Mouse (Mus musculus) frontal cortex, adult 2 months (tissue): Measurements from ENCODE around the gene Fam222a. TPM values are rescaled to one million over a fixed set of nuclear protein-coding genes. Genes with fewer than 3 reads are reported as not detected.
A peak's percentile ranks its signal among the peaks of the same experiment; 100 is the strongest.

ENCODE experiments used
- DNase-seq, 2 experiments: peaks; one replicate each; pipeline ENCODE4 v3.0.0; 2022; ENCODE audit warnings: low spot score in 1 of 2; ENCODE audit errors: extremely low spot score in 1 of 2
- polyA plus RNA-seq: library from polyadenylated mRNA; depleted of rRNA; stranded (reverse); fragments of >200 nt; gene quantifications from 2 replicates; pipeline ENCODE4 v1.2.3, GENCODE M21; 2012

Gene Fam222a
- polyA plus RNA-seq, 1 experiment, result 8.3 TPM

DNA sequence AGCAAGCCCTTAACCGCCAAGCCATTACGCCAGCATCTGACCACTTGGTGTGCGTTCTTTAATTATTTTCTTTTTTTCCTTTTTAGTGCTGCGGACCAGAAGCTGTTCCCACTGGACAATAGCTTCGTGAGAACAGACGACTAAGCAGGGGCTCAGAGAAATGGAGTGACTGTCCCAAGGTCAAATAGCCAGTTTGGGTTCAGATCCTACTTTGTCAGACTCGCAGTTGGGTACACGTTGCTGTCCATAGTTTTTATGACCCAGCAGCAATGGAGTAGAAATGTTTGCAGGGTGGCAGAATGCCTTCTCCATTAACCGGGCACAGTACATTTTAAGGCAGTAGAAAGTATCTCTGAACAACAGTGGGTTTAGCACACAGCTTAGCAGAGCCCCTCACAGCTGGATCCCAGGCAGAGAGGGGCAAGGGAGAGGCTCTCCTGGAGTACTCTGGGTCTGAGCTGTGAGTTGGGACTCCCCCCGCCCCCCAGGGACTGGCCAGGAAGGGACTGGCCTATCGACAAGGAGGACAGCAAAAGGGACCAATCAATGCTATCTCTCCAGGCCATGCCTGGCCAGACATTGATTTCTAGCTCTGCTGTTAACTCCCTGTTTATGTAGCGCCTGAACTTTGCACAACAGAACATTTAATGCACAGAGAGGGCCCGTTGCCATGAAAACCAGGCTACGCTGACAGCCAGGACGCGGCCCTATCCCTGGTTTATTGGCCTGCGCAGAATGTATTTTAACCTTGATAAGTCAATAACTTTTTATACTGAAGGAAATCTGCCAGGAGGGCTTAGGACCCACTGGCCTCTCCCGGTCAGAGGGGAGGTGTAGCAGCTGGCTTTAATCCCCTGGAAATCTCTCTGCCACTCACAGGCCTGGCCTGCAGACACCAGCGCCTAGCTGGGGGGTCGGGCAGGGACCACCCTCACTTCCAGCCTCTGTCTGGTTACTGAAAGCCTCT lies 9.8 kb upstream of the Fam222a start:
- DNase-seq, result no peak

DNA sequence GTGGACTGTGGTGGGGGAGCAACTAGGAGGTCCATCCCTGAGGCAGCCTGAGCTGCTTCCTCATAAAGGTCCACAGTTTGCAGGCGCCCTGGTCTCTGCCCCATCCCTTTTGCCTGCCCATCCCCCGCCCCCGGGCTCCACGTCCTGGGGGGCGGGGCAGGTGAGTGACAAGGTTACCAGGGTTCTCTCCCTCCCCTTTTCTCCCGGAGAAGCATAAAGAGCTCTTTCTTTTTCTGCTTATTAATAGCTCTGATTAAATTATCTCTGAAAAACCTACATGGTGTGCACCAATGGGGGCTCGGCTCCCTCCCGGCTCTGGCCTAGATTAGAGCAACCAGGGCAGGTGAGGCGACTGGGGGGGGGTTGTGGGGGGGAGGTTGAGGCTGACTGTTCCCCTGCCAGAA lies 7.3 kb upstream of the Fam222a start:
- no peak for DNase-seq

DNA sequence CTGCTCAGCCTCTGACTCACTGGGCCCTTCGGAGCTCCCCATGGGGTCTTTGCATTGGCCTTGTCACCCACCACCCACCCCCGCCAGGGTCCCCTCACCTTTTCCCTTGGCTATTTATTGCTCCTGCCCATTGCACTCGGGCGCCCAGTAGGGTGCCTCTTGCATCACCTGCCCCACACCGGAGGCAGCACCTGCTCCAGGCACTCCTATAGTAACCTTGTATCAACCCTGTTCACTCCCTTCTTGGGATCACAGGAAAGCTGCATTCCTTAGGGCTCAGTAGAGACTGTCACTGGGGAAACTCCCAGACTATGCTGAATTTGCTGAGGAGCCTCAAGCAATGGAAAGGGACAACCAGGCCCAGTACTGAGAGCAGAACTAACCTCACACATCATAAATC lies 6.9 kb upstream of the Fam222a start:
- no peak for DNase-seq

DNA sequence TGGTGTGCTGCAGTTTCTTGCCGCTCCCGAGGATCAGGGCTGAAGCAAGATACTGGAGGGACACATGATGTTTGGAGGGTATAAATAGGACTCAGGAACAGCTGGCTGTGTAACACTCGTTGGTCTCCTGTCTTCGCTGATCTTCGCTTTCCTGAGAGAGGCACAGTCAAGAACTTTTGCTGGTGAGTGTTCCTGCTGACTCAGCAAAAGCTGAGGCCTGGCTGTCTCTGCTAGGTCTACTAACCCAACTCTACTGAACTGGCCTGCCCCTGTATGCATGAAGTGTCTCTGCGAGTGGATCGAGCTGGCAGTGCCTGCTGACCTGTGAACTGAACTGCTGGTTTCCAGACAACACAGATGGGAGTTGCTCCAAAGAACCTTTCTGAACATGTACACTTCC lies 3.8 kb upstream of the Fam222a start:
- no peak for DNase-seq

DNA sequence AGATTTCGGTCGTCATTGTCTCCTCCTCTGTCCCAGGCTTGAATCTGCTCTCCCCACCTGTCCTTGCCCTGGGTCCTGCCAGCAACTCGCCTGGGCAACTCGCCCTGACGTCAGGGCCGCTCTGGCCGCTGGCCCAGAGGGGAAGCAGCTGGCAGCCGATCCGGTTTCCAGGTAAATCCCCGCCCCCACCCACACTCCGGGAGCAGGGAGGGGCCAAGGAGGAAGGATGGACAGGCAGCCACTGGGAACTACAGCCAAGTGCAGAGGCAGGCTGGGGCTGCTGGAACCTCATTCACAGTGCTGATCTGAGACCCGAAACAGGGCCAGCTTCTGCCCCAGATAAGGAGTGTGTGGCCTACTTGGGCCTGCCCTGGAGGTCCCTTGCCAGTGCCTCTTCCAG lies 2.5 kb upstream of the Fam222a start:
- DNase-seq, result no peak

DNA sequence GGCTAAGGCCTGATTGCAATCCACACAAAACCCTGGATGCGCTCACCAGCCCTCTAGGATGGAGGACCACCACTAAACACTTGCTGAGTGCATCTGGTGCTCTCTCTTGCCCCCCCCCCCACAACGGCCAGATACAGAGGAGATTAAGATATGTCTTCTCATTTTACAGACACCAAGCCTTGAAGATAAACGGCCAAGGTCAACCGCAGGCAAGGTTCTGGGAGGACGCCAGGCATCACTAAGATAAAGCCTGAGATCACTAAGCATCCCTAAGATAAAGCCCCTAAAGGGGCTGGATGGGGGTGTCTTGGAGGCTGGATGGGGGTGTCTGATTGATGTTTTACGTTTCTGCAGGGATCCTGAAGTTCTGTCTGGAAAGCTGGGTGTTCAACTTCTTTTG lies 2.1 kb upstream of the Fam222a start:
- no peak for DNase-seq

DNA sequence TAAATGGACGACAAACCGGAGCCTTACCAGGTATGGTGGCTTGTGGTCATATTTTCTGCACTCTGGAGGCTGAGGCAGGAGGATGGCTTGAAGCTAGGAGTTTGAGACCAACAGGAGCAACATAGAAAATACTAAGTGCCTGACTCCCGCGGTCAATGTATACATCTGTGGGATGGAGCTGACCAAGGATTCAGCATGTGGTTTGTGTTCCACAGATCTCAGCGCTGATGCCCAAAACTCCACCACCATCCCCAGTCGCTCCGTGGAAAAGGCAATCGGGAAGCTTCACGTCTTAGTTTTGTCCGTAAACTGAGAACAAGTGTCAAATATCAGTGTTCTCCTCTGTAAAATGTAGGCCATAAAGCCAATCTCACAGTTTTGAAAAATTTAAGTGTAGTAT lies 1.4 kb upstream of the Fam222a start:
- no peak for DNase-seq

DNA sequence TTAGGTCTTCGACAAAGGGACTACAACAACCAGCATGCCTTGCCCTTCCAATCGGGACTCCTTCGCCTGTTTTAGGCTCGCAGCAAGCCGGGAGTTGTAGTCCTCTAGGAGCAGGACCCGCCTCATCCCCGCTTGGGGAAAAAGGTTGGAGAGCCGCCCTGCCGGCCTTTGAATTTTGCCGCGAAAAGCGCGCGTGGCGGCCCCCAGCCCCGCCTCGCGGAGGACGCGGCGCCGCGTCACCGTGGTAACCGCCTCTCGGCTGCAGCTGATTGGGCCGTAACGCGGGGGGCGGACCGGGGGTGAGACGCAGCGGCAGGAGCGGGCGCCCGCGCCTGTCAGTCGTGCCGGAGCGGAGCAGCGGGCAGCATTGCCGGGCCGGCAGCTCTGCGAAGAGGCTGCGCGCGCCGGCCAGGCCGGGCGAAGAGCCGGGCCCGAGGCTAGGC lies 720 bp upstream of the Fam222a start:
- DNase-seq, result peak; percentile 91 to 94

DNA sequence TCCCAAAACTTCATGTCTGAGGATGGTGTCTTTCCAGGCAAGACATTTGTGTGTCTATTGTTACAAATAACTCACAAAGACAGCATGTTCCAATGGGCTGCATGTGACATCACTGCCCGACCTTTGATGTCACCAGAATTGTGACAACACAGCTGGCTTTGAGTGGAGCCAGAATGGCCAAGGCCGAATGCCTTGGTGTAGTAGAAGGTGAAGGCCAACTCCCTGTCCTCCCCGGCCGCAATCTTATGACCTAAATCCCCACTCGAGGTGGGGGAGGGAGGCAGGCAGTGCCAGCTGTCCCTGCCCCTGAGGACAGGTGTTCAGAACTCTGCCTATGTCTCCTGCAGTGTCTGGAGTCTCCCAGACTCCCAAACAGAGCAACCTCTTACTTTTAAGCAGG lies 1.0 kb downstream of the Fam222a start:
- no peak for DNase-seq

DNA sequence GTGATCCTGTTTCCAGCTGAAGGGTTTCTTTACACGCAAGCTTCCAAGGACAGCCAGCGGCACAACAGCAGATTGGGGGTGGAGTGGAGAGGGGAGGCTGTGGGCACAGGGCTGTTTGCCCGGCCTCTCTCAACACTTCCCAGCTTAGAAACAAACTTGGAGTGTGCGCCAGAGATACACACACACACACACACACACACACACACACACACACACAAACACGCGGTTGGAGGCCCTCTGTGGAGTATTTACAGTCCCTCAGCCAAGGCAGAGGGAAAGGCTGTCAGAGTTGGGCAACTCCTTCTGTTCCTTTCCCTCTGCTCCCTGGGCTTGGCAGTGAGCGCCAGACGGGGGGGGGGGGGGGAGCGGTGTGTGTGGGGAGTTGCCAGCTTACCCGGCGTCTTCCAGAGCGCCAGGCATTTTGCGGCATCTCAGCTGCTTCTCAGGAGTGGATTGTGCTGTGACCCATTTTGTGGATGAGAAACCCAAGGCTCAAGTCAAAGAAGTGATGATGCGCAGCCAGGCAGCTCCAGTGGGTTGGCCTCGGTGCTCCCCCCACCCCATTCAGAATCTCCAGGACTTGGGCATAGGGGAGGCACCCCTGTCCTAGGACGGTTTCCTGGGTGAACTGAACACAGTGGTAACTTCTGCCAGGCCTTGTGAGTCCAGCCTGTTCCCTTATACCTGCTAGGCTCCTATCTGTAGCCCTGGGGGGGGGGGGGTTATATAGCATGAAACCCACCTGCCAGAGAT lies 2.3 kb downstream of the Fam222a start:
- DNase-seq, result peak; percentile 72 to 88

DNA sequence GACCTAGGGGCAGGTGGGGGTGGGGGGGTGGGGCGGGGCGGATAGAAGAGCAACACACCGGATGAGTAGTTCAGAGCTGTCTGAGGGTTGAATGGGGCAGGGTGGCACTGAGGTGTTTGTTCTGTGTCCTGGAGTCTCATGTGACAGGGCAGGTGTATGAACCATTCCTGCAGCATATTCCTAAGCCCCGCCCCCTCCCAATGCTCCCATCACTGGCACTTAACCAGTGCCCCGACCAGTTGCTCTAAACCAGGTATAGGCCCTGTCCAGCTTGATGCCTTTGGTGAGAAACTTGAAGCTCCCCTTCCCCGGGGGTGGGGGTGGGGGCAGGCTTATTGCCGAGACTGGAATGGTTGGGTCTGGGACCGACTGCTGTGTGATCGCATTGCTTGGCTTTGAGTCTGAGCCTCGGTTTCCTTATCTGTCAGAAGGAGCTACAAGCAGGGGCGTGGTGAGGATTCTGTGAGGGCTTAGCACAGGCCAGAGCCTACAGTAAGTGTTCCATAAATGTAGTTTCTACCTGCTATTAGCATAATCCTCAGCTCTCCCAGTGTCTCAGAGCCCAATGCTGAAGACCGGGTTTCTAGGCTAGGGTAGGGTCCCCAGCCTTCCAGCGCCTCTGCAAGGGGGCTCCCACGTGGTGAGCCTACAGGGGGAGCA lies 3.1 kb downstream of the Fam222a start:
- no peak for DNase-seq

DNA sequence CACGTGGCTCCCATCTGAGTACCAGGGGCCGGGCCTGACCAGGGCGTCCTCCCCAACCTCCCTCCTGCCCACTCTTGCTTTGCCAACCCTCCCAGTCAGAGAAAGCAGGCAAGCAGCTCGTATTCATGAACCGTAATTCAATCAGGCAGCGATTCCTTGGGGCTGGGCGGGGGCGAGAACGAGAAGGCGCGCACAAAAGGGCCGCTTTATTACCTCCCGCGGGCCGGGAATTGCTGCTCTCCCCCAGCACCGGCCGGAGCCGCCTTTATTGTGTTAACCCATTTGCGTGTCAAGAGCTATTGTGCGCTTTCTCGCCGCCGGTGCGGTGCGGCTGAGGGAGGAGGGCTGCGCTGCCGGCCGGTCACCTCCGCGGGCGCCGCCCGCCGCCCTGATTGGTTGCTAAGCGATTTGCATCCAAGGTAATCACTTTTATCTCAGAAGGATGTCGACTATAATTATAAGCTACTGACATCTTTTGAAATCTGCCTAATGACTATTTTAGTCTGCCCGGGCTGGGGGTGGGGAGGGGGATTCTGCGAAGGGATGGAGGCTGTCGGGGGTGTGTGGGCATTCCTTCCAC lies 3.7 kb downstream of the Fam222a start:
- peak in 1 of 2 experiments; percentile 33 for DNase-seq

DNA sequence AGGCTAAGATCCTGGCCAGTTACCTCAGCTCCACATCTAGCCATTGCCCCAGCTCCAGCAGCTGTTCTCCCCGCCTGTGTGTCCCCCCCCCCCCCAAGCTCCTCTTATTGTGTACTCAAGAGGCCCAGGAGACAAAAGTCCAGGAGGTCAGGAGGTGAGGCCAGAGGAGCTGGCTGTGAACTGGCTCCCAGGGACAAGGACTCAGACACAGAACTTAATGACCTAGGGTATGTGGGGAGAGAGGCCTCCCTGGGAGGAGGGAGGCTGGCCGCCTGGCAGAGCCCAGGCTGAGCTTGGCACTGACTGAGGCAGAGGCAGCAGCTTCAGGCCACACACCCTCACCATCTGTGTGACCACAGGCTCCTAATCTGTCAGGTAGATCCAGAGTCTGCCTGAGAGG lies 5.2 kb downstream of the Fam222a start:
- DNase-seq, result no peak

DNA sequence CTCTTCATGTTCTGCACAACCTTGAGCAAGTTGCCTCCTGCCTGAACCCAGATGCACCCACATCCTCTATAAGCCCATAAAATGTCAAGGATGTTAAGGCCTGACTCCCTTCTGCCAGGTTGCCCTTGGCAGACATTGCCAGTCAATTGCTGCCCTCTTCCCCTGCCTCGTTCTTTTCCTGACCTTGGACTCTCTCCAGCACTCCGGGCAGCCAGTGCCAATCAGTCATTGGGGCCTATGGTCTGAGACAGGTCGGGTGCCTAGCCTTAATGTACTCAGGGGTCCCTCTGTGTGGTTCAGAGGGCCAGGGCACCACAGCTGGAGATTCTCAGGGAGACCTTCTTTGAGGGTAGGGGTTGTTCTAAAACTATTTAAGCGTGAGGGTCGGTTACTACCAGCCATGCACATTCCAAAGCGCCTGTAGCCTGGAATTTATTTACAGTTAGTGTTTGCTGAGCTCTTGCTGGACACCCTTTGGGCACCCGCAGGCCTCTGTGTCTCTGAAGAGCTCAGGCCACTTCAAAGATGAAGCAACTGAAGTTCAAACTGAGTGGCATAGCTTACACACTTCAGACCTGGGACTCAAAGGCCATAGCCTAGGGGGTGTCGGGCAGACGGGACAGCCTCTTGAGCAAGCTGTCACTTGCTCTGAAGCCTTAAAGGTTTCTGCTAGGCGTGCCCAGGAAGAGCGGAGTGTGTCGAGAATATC lies 6.3 kb downstream of the Fam222a start:
- no peak for DNase-seq

DNA sequence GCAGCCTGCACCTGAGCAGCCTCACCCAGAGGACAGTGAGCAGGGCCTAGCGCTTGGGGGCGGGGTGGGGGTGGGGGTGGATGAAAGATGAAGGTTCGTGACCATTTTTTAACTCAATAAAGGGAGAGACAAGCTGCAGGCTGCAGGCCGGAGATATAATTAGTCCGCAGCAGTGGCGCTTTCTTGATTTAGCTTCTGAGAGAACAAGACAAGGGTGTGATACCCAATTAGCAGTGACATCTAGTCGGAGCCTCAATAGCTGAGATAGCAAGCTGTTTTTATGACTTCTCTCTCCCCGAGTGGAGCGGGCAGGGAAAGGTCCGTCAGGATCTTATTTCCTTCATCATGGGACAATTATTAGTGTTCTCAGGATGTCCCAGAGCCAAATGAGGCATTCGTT lies 7.2 kb downstream of the Fam222a start:
- no peak for DNase-seq

DNA sequence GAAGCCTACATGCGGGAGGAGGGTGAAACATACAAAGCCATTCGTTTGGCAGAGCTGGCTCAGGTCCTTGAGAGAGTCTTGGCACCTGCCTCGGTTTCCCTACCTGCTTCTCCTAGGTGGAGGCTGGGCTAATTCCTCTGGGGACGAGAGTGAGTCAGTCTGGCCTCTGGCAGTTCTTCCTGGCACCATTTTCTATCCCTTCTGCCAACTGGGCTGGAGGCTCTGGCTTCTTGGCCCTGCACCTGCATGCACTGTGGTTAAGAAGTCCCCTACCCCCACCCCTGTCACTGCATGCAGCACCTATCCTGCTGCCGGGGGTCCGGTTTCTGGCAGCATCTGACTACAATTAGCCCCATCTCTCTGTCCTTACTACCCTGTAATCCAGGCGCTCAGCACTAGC lies 7.7 kb downstream of the Fam222a start:
- no peak for DNase-seq

DNA sequence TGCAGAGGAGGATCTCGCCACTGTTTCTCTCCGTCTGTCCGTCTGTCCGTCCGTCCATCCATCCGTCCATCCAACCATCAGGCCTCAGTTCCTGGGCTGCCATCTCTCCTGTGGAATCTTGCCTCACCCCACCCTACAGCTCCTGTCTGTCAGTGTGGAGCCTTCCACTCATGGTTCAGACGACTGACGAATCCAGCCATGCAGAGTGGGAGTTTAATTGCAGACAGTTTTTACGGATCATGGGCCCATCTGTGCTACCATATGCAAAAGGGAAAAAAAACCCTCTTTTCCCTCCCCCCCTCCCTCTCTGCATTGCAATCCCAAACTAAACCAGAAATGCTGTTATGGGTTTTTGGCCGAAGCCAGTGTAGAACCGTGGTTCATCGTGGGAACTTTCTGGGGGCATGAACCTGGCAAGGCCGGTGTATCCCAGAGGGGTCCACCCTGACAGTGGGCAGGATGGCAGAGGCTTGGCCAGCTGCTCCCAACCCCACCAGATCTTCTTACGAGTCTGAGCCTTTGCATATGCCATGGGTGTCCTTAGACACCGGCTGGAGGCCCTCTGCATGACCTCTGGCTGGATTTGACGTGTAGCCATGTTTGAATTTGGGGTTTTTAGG lies 8.3 kb downstream of the Fam222a start:
- DNase-seq, result peak in 1 of 2 experiments; percentile 79

DNA sequence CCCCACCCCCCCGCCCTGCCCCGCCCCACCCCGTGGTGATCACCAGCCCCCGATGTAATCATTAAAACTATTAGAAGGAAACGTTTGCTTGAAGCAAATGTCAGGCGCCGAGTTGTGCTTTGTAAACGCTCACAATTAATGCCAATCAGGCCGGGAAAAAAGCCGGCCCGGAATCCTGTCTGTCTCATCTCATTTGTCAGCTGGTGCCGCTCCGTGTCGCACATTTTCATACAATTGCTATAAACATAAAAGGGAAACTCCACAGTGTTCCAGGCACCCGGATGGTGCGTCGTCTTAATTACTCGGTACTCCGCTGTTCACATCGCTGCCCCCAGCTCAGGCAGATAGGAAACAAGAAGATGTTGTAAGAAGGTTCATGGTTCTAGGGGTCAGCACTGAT lies 10.5 kb downstream of the Fam222a start:
- no peak for DNase-seq

DNA sequence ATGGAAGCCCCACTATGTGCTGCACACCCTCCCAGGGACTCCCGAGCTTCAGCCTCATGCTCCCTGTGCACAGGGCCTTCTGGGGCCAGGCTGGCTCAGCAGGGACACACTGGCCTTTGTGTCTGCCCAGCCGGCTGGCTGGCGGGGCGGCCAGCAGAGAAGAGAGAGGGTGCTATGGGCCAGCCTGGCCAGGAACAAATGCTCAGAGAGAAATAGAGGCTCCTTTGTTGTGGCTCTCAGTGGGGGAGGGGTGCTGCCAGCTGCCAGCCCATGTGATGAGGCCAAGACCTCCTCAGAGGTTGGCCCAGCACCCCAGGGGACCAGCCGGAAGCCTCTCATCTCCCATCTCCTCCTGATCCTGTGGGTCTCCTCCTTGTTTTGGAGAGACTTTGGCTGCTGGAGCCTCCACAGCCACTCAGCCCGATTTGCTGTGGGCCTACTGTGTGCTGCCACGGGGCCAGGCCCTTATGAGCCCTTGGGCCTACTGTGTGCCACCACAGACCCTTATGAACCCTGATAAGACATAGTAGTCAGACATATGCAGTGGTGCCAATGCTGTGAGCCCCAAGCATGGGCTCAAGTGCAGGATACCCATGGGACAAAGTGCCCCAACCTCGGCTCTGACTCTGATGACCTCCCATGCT lies 12.0 kb downstream of the Fam222a start:
- DNase-seq, result peak; percentile 42 to 62
